Mouse (Mus musculus): ENCODE measurements at regions not wholly inside any gene's neighbourhood (a gene's known extent, or its start where the extent isn't known, plus 50 kb on each side); places are given as distances from the start of the nearest gene placed in this dataset.
A peak's percentile ranks its signal among the peaks of the same experiment; 100 is the strongest.

DNA sequence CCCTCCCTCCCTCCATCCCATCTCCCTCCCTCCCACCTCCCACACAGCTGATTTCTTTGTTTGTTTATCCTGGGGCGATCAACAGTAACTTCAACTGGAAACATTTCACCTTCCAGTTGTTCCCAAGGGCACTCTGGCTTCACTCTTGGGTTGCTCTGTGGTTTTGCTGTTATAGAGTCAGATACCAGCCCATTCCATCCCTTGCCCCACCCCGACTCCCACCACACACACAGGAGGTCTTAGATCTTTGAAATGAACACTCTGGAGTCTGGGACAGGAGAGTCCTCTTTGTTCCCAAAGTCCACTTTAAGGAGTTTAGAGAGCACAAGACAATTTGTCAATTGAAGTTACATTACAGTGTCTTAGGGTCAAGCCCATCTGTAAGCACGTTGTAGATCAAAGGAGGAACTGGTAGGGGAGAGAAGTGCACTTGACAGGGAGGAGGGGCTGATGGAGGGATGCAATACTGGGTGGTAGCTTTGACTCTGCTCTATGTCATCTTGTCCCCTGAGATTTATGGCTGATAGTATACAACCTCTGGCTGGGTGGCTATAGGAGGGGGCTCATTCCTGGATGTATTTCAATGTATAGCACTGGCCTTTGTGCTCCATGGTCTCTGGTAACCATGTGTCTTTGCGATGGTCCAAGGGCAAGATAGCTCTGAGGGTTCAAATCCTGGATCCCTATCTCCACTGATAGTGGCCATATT lies 313.9 kb downstream of the Glrx3 start:
- no peak for DNase-seq

DNA sequence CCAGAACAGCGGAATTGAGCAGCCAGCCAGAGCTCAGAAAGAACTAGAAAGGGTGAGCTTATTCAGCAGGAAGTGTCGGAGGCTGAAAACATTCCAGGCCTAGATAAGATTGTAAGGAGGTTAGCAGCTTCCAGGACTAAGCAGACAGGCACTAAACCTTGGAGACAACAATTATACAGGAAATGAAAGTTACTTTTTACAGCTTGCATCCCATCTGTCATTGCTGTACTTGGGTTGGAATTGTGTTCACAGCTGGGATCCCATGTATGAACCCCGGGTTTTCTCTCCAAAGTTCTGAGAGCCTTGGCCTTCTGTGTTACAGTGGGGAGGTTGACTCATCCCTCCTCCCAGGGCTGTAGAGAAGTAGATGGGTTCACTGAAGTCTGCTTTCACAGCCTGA lies 328.5 kb downstream of the Glrx3 start:
- no peak for DNase-seq

DNA sequence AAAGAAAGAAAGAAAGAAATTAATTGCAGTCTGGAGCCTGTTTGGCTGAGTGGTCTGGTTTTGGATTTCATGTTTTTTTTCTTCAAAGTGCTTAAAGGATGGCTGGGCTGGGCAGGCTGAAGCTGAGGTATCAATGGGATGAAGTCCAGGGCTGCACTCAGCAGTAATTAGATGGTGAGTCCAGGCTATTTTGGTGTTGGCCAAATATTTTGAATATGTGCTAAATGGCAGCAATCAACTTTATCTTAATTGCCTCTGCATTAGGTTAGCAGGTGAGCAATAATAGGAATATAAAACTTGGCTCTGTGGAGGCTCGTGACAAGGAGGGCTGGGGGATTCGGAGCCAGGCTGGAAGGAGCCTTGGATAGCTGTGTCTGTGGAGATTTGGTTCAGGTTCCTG lies 329.3 kb downstream of the Glrx3 start:
- no peak for DNase-seq

DNA sequence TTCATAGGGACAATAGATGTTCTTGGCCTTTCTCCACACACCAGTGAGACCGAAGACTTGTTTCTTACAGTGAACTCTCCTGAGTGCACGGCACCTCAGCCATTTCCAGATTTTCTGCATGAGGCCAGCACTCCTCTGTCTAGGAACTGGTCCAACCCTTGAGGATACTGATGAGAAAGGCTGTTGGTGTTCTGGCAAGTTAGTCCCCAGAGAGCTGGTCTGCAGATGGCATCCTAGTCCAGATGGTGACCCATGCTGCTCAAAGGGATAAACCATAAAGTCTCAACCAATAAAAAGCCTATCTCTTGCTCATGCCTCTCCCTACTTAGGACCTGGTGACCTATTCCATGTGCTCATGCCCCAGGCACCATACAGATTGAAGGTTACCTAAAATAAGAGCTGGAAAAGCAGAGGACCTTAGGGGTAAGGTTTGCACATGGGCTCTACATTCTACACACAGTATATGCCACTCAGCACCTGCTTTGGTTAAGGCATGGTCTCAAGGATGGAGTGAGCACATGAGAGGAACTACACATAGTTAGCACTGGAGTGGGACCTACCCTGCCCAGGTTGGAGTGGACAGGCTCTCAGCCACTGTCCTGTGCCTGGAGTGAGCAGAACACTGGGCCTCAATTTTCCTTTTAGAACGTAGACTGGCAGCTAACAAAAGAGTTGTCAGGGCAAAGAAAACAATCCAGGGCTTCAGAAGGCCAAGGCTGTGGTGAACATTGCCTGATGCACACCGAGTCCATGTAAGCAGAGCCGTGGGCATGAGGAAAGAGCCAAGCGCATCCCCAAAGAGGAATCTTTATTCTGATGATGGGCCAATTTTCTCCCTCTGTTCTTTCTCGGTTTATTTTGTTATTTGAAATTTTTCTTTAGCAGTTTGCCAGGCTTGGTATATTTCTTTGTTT lies 335.9 kb downstream of the Glrx3 start:
- DNase-seq, result no peak

DNA sequence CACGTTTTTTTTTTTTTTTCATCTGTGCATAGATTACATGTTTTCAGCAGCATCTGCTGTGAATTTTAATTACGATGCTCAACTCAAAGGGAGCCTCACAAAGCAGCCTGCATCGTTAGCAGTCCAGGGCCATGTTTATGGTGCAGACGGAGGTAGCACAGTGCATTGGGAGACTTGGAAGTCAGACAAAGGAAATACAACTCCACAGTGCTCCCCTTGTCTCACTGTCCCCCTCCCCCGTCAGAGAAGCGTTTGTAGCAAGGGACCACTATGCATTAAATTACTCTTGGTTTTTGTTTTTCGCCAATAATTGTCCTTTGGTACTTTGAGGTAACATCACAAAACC lies 336.5 kb downstream of the Glrx3 start:
- DNase-seq, result no peak

DNA sequence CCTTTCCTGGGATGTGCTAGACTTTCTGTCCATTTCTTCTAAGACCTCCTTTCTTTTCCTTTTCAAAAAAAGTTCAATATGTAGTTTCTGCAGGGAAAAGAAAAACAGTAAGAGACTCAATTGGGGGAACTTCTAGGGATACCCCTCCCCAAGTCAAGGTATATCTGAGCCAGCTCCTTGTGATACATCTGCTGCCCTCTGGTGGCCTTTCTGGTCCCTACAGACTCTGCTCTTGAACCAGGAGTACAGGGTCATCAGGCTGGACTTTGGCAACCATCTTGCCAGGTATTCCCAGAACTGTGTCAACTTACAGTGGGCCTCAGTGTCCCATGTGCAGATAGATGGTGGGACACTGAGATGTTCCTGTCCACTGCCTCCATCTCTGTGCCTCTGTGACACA lies 346.5 kb downstream of the Glrx3 start:
- DNase-seq, result peak; percentile 19

DNA sequence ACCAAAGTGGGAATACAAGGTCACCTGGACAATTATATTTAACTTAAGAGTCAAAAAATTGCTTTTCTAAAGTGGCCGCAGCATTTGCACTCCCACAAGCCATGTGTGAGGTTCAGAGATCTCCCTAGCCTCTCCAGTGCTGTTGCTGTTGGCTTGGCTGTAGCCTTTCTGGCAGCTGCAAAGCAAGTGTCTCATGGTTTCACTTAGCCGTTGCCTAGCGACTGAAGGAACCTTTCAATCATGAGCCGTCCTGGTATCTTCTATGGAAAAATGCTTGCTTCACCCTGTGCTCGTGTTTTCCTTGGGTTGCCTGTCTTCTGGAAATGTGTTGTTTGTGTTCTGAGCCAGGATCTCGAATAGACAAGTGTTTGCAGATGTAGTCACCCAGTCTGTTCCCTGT lies 367.9 kb downstream of the Glrx3 start:
- DNase-seq, result no peak

DNA sequence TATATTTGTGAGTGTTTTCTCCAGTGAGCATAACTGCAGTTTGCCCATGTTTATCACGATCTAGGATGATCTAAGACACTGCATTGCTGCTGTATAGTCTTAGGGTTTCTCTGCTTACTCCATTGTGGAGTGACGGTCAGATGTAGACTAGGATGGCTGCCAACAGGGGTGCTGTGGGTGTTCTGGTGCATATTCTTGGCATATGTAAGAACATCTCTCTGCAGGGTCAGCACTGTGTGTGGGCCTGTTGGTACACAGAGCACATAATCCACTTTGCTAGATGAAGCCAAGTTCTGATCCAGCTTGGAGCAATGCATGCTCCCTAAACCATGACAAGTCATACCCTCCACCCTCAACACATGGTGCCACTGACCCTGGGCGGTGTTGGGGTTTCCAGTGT lies 375.4 kb downstream of the Glrx3 start:
- no peak for DNase-seq

DNA sequence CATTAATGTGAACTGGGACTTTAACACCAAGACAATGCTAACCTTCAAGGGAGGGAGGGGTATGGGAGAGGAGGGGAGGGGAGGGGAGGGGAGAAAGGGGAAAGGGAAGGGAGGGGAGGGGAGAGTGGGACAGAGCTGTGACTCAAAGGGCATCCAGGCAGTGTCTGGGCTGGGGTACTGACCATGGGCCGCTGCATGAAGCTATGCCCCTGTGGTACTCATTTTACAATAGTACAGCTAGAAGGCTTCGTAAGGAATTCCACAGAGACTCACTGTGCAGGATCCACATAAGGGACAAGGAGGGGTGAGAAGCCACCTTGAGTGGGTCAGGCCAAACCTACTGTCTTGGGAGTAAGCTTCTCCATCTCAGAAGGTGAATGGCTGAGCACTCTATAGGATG lies 403.1 kb downstream of the Glrx3 start:
- DNase-seq, result no peak

DNA sequence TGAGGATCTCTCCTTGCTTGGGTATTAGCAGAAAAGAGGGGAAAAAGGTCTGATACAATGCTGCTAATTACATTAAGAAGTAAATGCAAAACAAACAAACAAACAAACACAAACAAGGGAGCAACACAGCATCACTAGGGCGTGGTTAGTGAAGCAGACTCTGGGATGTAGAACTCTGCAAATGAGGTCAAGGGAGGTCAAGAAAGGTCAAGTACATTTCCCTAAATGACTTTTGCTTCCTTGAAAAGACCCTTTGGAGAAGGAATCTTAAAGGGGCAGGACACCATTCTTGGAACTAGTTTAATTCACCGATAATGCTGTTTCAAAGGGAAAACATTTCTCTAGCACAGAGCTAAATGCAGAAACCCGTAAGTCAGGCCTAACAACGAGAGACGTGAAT lies 403.6 kb downstream of the Glrx3 start:
- DNase-seq, result no peak

DNA sequence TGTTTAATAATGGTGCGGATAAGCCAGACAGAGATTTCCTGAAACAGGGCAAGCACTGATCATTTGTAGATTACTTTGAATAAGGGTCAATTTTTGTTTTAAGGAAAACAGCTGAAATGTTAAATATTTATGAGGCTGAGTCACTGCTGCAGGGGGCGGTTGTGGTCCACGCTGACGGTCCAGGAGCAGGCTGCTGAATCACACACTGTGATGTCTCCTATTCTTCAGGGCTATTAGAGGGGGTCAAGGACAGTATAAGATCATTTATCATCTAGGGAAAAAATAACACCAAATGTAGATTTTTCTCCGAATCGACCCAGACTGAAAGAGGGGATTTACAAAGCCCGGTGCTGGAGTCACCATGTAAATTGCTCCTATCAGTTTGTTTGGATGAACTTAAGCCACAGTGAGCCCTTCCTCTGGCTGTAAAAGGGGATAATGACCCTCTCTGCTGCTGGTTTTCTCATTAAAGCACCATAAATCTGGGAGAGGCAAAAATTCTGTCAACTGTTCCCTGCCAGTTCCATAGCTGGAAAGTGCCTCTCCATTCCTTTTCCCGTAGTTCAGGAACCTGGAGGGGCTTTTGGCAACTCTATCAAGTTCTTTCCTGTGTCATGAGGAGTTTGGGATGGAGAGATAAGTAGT lies 404.2 kb downstream of the Glrx3 start:
- no peak for DNase-seq

DNA sequence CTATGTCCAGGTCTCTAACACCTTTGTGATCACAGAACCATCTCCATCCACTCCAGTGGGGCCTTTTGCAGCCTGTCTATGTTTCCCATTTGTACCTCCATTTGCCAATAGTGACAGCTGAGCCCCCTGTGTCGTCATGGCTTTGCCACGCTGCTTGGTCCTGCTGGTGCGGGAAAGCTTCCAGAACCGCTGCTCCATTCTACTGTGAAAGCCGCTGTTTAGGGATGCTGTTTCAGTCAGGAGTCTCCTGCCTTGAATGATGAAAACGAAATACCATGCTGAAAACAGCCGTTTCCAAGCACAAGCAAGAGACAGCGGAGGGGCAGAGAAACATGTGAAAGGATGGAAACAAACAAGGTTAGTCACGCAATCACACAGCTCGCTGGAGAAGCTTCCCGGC lies 410.4 kb downstream of the Glrx3 start:
- DNase-seq, result no peak

DNA sequence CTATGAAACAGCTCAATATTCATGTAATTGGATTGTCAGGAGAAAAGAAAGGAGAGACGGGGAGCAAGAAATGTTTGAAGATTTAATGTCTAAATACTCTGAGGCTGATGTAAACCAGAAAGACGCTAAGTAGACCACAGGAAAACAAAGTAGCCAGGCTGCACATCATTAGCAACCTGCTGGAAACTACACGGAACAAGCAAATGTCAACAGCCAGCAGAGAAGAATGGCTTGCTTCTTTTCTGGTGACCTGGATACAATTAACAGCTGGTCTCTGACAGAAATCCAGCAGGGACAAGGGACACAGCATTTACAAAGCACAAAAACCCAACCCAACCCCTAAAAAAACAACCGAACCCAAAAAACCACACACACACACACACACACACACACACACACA lies 413.6 kb downstream of the Glrx3 start:
- no peak for DNase-seq

DNA sequence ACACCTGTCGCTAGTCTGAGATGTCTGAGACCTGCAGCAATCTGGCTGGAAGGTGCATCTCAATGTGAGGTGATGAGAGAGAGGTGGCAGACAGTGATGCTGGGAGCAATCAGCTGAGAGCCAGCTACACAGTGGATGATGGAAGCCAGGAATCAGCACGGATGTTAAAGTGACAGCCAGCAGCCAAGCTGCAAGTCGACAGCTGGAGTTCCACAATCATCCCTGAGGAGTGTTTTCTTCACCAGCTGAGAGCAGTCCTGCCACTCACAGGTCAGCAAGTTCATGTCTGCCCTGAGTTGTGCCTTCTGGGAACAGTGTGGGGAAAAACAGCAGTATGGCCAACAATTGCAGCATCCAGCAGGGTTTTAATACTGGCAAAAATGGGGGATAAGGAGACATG lies 422.3 kb downstream of the Glrx3 start:
- no peak for DNase-seq

DNA sequence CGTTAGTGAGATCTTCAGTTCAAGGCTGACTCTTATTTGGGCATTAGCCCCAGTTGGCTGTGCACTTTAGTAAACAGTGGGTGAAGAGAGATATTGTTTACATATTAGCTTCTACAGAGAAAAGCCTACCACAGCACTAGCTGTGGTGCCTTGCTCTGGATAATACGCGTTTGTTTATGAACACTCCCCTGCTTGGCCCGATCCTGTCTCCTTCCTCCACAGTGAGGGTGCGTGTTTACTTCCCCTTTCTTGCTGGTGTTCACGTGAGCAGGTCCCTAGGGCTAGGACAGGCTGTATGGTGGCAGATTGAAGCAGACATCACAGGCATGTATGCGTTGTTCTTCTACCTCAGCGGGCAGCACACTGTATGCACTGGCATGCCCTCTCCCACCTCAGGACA lies 423.1 kb downstream of the Glrx3 start:
- no peak for DNase-seq

DNA sequence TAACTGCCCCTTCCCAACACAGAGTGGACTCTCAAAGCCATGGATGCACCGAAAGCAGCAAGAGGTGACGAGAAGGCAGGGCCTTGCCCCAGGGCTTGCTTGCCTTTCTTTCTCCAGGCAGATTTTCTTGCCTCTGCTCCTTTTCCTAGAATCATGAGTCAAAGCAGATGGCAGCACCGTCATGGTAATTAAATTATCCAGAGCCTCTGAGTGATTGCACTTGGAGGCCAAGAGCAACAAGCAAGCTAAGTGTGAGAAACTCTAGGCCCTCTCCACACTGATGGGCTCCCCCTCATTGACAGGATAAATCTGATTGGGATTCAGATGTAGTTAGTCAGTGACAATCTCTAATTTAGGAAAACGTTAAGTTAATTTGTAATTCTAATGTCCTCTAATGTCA lies 427.5 kb downstream of the Glrx3 start:
- no peak for DNase-seq

DNA sequence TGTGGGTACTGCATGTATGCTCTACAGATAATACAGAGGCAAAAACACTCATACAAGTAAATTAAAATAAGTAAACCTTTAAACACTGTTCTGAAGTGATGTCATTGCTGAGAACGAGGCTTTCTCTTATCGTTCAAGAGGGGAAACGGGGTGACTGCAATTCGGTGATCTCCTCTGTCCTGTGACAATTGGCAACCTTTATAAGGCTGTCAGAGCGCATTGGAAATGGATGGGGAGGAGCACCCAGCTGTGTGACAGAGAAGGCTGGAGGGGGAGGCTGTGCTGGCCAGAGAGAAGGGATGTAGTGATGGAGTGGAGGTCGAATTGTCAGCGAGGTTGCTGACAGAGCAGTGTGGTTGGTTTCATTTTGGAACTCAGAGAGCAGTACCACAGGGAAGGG lies 428.0 kb downstream of the Glrx3 start:
- no peak for DNase-seq

DNA sequence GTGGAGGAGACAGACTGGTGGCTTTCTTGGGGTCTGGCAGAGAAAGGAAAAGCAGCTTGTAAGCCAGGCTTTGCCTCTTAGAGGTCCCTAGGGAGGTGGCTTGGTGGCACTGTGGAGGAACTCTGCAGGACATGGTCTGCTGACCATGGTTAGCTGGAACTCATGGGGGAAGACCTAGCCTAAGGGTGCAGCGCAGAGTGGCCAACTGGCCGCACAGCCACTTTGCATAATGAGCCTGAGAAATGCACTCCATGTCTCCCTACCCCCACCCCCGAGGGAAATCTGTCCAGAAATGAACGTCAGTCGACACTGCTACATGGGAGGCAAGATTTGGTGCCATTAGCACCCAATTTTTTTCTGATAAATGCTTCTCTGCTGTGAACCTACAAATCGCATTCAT lies 429.5 kb downstream of the Glrx3 start:
- peak; percentile 57 for DNase-seq

DNA sequence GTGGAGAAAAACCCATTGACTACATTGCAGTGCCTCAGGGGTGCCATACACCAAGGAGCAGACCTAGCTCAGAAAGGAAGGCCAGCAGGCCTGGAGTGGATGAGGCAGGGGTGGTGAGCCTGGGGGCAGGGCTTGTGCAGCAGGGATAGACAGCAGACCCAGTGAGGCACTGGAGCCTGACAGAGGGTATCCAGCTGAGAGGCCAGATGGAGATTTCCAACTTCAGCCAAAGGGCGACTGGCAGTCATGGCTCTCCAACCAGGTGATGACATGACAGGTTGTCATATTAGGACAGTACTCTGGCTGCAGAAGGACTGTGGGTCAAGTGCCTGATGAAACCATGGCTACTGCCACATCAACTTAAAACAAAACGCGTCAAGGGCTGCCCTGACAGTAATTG lies 431.1 kb downstream of the Glrx3 start:
- no peak for DNase-seq

DNA sequence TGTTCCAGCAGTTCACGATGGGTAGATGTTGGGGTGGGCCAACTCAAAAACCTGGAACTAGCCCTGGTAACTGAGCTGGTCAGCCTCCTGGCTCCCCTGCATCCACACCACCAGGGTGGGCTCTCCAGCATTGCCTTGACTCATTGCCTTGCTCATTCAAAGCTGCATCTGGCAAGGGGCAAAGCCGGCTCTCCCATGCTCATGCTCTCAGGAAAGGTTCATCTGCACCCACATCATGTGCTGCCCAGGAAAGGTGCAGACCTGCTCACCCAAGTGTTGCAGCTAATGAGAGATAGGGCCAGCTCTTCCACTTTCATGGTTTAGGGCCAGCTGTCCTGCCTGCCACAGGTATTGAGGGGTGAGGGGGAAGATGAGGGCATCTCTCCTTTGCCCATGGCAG lies 437.9 kb downstream of the Glrx3 start:
- no peak for DNase-seq

DNA sequence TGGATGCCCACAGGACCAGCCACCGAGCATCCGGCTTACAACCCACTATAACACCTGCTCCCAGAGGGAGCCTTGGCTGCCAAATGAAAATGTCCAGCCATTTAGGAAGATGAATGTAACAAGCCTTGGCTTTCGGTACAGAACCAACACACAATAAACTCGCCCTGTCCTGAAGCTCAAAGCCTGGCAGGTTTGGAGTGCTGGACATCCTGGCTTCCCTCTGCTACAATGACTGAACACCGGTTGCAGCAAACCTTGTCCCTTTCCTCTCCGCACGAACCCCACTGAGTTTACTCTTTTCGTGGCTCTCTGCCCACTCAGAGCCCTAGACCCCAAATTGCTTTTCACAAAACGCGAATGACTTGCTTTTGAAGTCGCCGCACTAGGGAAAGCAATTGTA lies 441.9 kb downstream of the Glrx3 start:
- DNase-seq, result no peak

DNA sequence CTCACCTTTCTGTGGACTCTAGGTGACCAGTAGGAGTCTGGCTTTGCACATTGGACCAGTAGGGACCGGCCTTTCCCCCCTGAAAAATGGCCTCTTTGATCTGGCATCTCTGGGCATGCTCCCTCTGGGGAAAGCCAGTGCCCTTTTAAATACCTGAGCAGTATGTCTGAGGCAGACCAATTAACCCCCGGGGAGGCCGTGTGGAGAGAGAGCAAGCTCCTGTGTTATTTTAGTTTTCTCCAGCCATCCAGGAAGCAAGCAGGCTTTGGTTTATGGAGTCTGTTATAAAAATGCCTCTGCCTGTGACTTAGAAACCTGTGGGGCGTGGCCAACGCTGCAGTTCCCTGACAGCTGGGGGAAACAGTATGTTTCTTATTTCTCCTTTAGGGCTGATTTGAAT lies 445.5 kb downstream of the Glrx3 start:
- DNase-seq, result peak; percentile 39

DNA sequence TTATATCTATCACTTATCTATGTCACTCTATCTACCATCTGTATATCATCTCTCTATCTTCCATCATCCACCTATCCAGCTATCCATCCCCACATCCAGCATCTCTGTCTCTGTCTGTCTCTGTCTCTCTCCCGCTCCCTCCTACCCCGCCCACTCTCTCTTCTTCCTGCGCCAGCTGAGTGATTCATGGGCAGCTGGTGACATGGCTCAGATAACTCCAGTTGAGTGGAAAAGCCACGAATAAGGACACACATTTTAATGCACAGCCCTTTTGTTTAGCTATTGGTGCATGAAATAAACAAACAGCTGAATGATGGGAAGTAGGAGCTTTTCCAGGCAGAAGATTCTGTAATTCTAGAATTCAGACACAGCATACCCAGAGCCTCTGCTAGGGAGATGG lies 446.3 kb downstream of the Glrx3 start:
- DNase-seq, result no peak

DNA sequence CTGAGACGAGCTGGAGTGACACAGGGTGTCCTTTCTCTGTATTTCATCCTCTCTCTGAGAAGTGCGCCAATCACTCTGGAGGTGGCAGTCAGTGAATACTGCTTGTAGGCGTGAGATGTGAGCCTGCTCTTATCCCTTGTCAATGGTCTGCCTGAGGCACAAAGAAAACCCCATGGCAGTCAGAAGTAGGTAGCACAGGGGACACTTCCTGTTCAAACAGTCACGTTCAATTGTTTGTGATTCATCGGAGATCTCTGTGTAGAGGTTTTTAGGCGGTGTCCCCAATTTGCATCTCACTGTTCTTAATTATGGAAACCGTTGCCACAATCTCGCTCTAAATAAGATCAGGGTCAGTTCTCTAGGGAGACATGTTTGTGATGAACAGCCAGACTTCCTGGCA lies 447.7 kb downstream of the Glrx3 start:
- DNase-seq, result no peak

All from kidney, adult 11 months (tissue).